Mouse (Mus musculus): ENCODE measurements around the gene Fchsd2.

DNA sequence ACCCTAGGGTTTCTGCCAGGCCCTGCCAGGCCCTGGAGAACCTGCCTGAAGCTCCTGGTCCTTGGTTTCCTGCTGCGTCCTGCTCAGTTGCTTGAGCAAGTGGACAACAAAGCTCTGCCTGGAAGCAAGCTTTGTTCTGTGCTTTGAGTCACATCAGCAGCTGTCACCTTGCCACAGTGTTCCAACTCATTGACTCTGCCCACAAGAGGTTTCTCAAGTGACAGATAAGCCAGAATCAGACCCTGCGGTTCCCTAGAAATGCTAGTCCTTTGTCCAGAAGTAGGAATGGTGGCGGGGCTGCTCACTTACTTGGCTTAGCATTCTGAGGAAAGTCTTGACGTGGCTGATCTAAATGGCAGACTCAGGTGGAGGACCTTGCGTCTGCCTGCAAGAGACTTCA lies 2.9 kb downstream of the Fchsd2 start:
- TF ChIP-seq CTCF (IDR thresholded peaks at IDR 0.05; ENCODE audit: borderline replicate concordance, extremely low read depth, insufficient read depth, insufficient read length) (no peak), POLR2A (IDR thresholded peaks at IDR 0.05; ENCODE audit: borderline replicate concordance, extremely low read depth, insufficient read depth, insufficient read length, poor library complexity, severe bottlenecking) (no peak)

Data from brain, embryonic 14.5 days (tissue).